Mouse (Mus musculus) lung, postnatal 0 days (tissue): ENCODE measurements around the gene Ddo.

ENCODE experiments used
- CTCF ChIP-seq: IDR thresholded peaks from 2 replicates; pipeline ENCODE4 v1.5.1; 2016; ENCODE audit warnings: antibody characterized with exemption, mild to moderate bottlenecking
- EP300 ChIP-seq: IDR thresholded peaks from 2 replicates; pipeline ENCODE4 v1.6.1; 2016; ENCODE audit warnings: antibody characterized with exemption, mild to moderate bottlenecking, control low read depth

- TF ChIP-seq CTCF (no peak), EP300 (no peak)
Observed at GRCm38 (mm10) chr10:40592186-40592585, 37.6 kb upstream of the Ddo start.
